Mouse (Mus musculus) layer of hippocampus, adult 18-20 months (tissue): ENCODE measurements at regions not wholly inside any gene's neighbourhood (a gene's known extent, or its start where the extent isn't known, plus 50 kb on each side); places are given as distances from the start of the nearest gene placed in this dataset.
"Not testable (repeated sequence)": the region's sequence is repeated elsewhere in the genome, so short reads cannot be mapped to it uniquely, and the experiment has no call there.

Source experiments
- DNase-seq, 2 experiments: peaks; one replicate each; pipeline ENCODE4 v3.0.0; 2022; ENCODE audit warnings: low spot score in 2 of 2

DNA sequence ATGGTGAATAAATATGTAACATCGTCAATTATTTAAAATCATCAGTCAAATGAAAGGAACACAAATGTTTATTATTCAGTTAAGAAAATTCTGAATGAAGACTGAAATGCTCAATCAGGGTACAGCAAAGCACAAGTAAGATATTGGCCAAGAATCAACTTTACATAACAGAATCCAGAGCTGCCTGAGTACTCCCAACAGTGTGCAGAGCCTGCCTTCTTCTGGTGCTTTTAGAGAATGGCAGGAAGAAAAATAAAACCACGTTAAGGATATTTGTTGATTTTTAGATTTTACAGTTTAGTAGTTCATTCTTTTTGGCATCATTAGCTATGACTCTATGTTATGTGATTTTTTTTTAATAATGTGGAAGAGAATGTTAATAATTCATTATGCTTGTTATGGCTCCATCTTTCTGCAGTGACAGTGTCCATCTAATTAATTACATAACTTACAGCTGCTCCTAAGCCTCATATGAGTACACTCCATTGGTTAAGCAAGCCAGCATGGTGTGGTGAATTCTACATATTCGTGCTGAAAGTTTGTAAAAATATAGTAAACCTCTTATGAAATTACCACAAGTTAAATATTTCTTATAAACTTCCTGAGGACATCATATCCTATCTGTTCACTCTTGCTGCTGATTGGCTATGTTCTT is 579.0 kb downstream of the Kcna4 start:
- peak in 1 of 2 experiments; percentile 68 for DNase-seq

- peak in 1 of 2 experiments; percentile 36 for DNase-seq
These were observed 589.2 kb downstream of the Kcna4 start for GRCm38 (mm10) chr2:107879663-107880062.

DNA sequence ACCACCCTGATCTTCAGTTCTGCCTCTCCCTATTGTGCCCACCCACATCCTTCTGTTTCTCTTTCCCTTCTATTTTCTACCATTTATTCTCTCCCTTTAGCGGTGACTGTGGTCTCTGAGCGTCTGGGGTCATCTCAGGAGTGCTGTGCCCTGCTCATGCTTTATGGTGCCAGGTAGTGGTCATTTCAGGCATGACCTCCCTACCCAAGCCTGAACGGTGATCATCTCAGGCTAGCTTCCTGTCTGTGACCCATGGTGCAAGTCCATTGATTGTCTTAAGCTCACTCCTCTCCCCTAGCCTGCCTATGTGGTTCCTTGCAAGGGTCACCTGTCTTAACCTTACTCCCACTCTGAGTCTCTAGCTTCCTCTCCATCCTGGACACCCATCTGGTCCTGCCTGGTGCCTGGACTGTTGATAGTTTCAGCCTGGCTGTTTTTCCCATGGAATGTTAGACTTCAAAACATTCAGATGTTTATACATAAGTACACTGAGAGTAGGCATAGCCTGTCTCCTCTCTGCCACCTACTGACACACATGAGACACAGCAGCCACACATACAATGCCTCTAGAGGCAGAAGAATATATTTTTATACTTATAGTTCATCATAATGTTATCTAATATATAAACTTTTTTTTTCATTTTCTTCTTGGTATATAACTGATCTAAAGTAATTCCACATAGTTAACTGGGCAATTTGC is 595.8 kb downstream of the Kcna4 start:
- DNase-seq = peak in 1 of 2 experiments; percentile 12

GRCm38 (mm10) chr2:107888245-107888644 is 597.8 kb downstream of the Kcna4 start:
- no peak for DNase-seq

DNA sequence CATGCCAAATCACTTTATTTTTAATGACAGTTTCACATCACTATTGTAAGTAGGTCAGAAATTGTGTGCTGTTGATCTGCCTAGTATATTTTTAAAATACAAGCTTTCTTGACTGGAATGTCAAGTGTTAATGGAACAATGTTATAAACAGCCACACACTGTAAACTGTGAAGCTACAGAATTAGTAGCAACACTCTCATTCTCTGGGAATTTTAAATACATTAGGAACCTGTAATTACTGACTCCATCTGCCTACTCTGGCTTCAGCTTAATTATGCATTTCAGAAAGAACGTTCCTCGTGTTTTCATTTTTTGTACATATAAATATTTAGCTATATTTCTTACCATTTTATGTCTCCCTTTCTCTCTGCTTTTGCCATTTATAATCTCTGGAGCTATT is 634.7 kb downstream of the Kcna4 start:
- DNase-seq = no peak

DNA sequence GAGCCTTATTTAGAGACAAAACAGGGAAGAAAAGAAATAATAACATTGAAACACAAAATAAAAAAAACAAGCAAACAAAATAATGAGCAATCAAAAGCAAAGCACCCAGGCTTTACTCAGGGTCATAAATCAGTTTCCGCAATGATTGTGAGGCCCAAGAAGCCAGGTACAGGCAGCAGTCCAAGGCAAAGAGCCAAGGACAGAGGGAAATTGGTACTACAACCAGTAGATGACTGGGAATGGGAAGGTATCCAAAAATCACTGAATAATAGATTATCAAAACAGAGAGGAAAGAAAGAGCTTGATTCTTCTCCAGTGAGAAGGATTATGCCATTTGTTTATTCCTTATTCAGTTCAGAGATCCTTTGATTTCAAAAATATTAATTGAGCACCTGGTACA is 636.2 kb downstream of the Kcna4 start:
- no peak for DNase-seq

- no peak for DNase-seq
These were observed 644.9 kb downstream of the Kcna4 start for GRCm38 (mm10) chr2:107935336-107935735.

- DNase-seq = no peak
These were observed 645.3 kb downstream of the Kcna4 start for GRCm38 (mm10) chr2:107935775-107936174.

GRCm38 (mm10) chr2:107941374-107941773 is 650.9 kb downstream of the Kcna4 start:
- no peak for DNase-seq

- peak in 1 of 2 experiments; percentile 53 for DNase-seq
These were observed 655.5 kb downstream of the Kcna4 start for GRCm38 (mm10) chr2:107945837-107946451.

DNA sequence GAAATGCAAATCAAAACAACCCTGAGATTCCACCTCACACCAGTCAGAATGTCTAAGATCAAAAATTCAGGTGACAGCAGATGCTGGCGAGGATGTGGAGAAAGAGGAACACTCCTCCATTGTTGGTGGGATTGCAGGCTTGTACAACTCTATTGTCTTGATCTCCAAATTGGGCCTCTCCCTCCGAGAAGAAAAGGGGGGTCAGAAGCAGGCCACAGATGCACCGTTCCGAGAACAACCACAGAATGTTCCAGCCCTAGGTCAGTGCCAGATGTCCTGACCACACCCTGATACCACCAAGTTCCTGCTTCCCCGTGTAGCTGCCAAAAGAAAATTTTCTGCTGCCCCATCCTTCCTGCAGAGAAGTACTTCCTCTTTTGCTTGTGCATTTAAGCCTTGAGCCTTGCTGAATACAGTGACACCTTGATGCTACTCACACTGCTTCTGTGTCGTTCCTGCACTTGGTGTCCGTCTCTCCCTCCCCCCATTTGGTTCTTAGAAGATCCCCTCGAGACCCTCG is 665.2 kb downstream of the Kcna4 start:
- not testable (repeated sequence) for DNase-seq

DNA sequence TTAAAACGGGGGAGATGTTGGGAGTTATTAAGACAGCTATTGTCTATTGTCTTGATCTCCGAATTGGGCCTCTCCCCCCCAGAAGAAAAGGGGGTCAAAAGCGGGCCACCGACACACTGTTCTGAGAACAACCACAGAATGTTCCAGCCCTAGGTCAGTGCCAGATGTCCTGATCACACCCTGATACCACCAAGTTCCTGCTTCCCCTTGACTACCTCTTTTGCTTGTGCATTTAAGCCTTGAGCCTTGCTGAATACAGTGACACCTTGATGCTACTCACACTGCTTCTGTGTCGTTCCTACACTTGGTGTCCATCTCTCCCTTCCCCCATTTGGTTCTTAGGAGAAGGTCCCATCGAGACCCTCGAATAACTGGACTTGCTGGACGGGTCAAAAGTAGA is 673.5 kb downstream of the Kcna4 start:
- not testable (repeated sequence) for DNase-seq

DNA sequence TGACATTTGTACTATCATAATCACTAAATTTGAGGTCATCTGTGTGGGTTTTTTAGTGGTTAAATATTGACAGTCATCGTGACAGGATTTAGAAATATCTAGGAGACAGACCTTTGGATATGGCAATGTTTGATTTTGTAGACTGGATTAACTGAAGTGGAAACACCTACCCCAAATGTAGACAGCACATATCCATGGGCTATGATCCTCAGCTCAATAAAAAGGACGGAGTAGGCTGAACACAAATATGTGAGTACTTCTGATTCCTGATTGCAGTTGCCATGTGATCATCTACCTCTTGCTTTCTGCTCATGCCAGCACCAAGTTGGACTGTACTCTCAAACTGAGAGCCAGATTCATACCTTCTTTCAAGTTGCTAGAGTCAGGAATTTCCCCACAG is 674.4 kb downstream of the Kcna4 start:
- no peak for DNase-seq

DNA sequence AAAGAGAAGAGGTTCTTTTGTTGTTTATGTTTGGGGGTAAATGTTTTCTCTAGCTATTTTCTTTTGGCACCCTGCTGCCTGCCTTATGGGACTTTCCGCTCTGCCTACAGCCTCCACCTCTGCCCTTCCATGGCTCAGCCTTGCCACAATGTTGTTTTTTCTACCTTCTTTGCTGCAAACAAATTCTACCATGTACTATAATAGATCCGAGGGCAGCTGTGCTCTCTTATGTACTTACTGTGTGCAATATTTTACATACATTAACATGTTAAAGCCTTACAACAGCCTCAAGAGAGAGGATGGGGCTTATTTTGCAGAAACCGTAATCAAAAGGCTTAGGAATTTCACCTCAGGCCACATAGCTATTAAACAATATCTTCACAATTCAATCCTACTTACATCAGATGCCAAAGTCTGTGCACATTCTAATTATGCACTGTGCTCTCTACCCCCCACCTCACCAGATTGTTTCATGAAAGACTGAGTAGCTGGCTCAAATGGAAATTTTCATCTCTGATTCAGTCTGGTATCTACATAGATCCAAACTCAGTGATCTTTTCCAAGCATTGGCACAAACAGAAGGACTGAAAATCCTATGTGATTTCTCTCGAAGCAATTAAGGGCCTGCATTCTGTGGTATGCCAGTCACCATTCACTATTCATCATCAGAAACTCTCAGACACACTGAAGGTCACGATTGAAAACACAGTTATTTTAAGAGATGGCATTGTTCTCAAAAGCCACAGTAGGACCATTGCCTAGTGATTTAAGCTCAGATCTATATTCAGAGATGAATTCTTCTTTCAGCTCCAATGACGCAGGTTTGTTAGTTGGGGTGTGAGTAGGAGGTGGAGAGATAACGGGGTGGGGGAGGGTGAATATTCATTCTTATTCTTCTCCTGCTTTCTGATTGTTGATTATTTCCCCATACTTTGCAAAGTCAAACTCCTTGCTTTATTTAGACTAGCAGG is 675.2 kb downstream of the Kcna4 start:
- DNase-seq = peak; percentile 22 to 71

GRCm38 (mm10) chr2:107968526-107968925 is 678.1 kb downstream of the Kcna4 start:
- peak in 1 of 2 experiments; percentile 61 for DNase-seq

DNA sequence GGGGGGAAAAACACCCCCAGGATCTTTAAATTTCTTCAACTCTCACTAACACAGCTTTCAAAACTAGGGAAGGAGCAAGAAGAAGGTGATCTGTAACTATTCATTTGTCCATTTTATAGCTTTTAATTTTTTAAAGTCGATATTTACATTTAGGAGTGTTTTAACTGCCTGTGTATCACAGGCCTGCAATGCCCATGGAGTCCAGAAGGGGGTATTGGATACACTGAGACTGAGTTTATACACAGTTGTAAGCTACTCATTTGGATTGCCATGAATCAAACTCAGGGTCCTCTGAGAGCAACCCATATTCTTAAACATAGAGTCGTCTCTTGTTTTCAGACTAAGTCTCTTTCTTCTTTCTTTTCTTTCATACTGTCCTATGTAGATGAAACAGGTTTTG is 679.1 kb downstream of the Kcna4 start:
- DNase-seq = no peak

GRCm38 (mm10) chr2:107973528-107973927 is 683.1 kb downstream of the Kcna4 start:
- DNase-seq = peak in 1 of 2 experiments; percentile 41

DNA sequence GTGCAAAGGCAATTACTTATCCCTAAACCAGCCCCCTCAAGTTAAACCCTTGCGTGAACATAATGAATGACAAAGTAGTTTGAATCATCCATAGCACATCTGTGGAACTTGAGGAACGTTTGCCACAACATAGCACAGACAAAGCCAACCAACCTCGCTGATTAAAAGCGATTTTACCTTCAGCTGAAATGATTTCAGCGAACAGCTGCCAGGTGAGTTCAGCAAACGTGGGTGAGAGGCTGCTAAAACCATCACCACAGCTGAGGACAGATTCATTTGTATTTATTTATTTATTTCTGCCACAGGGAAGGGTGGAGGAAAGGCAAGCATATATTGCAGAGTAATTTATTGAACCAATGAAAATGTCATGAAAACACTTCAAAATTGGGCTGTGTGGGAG is 704.4 kb downstream of the Kcna4 start:
- DNase-seq = no peak

DNA sequence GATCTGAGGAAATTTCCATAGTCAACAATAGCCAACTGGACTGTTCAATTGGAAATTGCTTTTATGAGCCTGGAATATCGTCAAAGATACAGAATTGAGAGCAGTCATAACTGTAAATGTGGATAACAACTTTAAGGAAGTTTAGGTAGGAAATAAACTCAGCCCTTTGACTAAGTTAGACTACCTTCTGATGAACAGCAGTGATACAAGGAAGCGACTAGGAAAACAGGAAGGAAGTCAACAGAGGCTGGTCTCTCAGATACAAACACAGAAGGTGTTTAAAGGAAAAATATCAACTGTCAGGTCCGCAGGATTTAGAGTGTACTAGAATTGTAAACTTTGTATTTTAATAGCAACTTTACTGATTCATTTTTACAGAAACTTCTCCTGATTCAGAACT is 721.1 kb downstream of the Kcna4 start:
- no peak for DNase-seq

- peak in 1 of 2 experiments; percentile 67 for DNase-seq
These were observed 732.8 kb downstream of the Kcna4 start for GRCm38 (mm10) chr2:108023206-108023605.

DNA sequence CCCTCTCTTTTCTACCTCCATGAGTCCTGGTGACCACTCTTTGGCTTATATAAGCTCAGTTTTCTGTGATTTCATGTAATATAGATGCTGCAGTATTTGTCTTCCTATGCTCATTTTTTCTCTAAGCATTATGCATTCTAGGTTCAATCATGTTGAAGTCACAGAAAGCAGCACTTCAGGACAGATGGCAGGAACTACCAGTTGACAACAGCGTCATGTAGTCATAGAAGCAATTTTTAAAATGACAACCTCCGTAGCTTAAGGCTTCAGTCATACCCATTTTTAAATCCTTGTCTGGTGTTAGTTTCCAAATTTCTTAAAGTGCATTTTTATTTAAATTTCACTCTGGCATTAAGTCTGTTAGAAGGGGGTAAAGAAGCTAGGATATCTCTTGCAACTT is 740.2 kb downstream of the Kcna4 start:
- peak in 1 of 2 experiments; percentile 54 for DNase-seq
